Mouse (Mus musculus) heart, postnatal 0 days (tissue): Measurements from ENCODE around the gene Rnf5.

Source experiments
- CTCF ChIP-seq: IDR thresholded peaks from 2 replicates; pipeline ENCODE4 v1.5.1; 2016; ENCODE audit warnings: antibody characterized with exemption, control low read depth, low read depth
- EP300 ChIP-seq: IDR thresholded peaks from 2 replicates; pipeline ENCODE4 v1.6.1; 2016; ENCODE audit warnings: antibody characterized with exemption, low read depth

DNA sequence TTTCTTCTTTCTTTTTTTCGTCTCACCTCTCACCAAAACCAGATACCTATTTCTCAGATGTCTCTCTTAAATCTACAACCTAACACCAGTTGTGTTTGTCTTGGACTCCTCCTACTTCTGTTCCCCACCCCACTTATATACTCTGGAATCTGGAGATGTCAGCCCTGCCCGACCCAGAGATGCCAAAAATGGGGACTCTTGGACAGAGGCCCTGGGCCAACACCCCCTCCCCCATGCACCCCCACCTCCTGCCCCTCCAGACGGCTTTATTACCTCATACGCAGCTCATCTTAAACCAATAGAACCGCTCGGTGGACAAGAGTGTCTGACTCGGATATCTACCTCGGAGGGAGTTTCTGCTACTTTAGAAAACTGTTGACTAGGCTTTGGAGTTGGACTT lies 7.4 kb downstream of the Rnf5 start:
- no peak for TF ChIP-seq CTCF
- no peak for TF ChIP-seq EP300
